Mouse (Mus musculus) midbrain, postnatal 0 days (tissue): ENCODE measurements around the gene Stat1. TPM values are rescaled to one million over a fixed set of nuclear protein-coding genes. Genes with fewer than 3 reads are reported as not detected.

Experiments
- ATAC-seq: fragments of 200-750 bp; cut with Nextera tagmentation; 2 replicates; pipeline ENCODE4 v1.8.0; 2017; ENCODE audit warnings: moderate number of reproducible peaks, mild to moderate bottlenecking, moderate TSS enrichment, moderate library complexity; ENCODE audit not compliant: low FRiP score
- DNase-seq: peaks from one replicate; pipeline ENCODE4 v3.0.0-alpha.2; 2015; ENCODE audit warnings: low spot score
- H3K27ac ChIP-seq: fragments of 300-500 bp; sonication (generic); 2 replicates; pipeline ENCODE4 v1.5.1; 2014; ENCODE audit warnings: low read depth, mild to moderate bottlenecking, low read length, mixed read lengths
- H3K27me3 ChIP-seq: fragments of 300-500 bp; sonication (generic); 2 replicates; pipeline ENCODE4 v1.6.1; 2014; ENCODE audit warnings: low read length, control low read depth, mixed read lengths; ENCODE audit not compliant: insufficient read depth
- H3K36me3 ChIP-seq: fragments of 300-500 bp; sonication (generic); 2 replicates; pipeline ENCODE4 v1.6.1; 2014; ENCODE audit warnings: low read length, control low read depth, mixed read lengths; ENCODE audit not compliant: insufficient read depth
- H3K4me1 ChIP-seq: fragments of 300-500 bp; sonication (generic); 2 replicates; pipeline ENCODE4 v1.6.1; 2014; ENCODE audit warnings: mild to moderate bottlenecking, control low read depth, antibody characterized with exemption, low read length, mixed read lengths; ENCODE audit not compliant: insufficient read depth
- H3K4me2 ChIP-seq: fragments of 300-500 bp; sonication (generic); 2 replicates; pipeline ENCODE4 v1.6.1; 2014; ENCODE audit warnings: low read depth, mild to moderate bottlenecking, low read length, mixed read lengths; ENCODE audit not compliant: poor library complexity, severe bottlenecking
- H3K4me3 ChIP-seq: fragments of 300-500 bp; sonication (generic); 2 replicates; pipeline ENCODE4 v1.5.1; 2014; ENCODE audit warnings: low read depth, mild to moderate bottlenecking, low read length, moderate library complexity
- H3K9ac ChIP-seq: fragments of 300-500 bp; sonication (generic); replicated peaks from 2 replicates; pipeline ENCODE4 v1.6.1; 2014; ENCODE audit warnings: mild to moderate bottlenecking, low read length, moderate library complexity, mixed read lengths; ENCODE audit not compliant: poor library complexity, severe bottlenecking
- H3K9me3 ChIP-seq: fragments of 300-500 bp; sonication (generic); 2 replicates; pipeline ENCODE4 v1.6.1; 2016; ENCODE audit warnings: low read length, control low read depth
- CTCF ChIP-seq: IDR thresholded peaks from 2 replicates; pipeline ENCODE4 v1.5.1; 2016; ENCODE audit warnings: antibody characterized with exemption, mild to moderate bottlenecking
- WGBS: fragments of 180-500 bp; shearing (Covaris S2); extraction: QIAGEN DNeasy Blood & Tissue Kit; methylation state at CpG from one replicate; pipeline ENCODE4 v1.1.7; 2014; 5-methylcytosine and 5-hydroxymethylcytosine counted together
- polyA plus RNA-seq: library from polyadenylated mRNA; unstranded; fragments of >200 nt; fragmentation: Nextera tagmentation; extraction: Ambion mirVana; gene quantifications from 2 replicates; pipeline ENCODE4 v1.2.1, GENCODE M21; 2015
- total RNA-seq: library from RNA; depleted of rRNA; stranded (reverse); fragments of >200 nt; gene quantifications from 2 replicates; pipeline ENCODE4 v1.2.3, GENCODE M21; 2014

The Stat1 gene
- total and polyA plus RNA-seq, 2 experiments from 2014 or later, result 11.2 to 27.5 TPM

- H3K4me2 ChIP-seq, result peak overlapping the region; percentile 52
- peaks cover 2% of the 10 kb centered on the region; the same call in 1 of the 2 replicates for H3K4me1 ChIP-seq
- peak overlapping the region; percentile 87 for H3K27ac ChIP-seq
- WGBS, result 24% methylated on average over 7 of the region's 7 CpGs
- H3K9ac ChIP-seq, result peak overlapping the region; percentile 46; the same call in 1 of the 2 replicates
- ATAC-seq (peak; percentile 9; the same call in 1 of the 2 replicates), DNase-seq (no peak)
- no peaks in the 10 kb centered on the region for H3K36me3 ChIP-seq
- H3K9me3 ChIP-seq, result no peaks in the 10 kb centered on the region
- no peaks in the 10 kb centered on the region for H3K27me3 ChIP-seq
- peak overlapping the region; percentile 28 for H3K4me3 ChIP-seq
- no peak for TF ChIP-seq CTCF
Measured at GRCm38 (mm10) chr1:52113067-52113665, 6.1 kb upstream of the Stat1 start.

DNA sequence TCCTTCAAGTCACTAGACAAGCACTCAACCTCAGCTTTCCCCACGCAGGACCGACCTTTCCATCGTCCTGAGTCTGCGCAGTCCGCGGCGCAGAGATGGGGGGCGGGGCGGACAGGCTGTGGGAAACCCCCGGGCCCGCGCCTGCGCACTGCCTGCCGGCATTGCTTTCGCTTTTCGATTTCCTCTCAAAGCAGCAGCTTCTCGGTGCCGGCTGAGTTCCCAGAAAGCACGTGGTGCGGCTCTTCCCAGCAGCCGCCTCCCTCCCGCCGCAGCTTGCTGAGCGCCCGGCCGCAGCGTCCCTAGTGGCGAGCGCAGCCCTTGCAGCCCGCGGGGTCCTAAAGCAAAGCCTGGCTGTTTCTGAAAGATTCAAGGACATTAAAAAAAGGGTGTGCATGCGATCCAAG lies 5.6 kb upstream of the Stat1 start:
- peak; percentile 100 for TF ChIP-seq CTCF
- peak; percentile 98 for DNase-seq
- H3K4me1 ChIP-seq, result peaks cover 2% of the 10 kb centered on the region; the same call in 1 of the 2 replicates
- H3K4me2 ChIP-seq, result peak overlapping the region; percentile 52
- peak overlapping the region; percentile 46; the same call in 1 of the 2 replicates for H3K9ac ChIP-seq
- no peaks in the 10 kb centered on the region for H3K27me3 ChIP-seq
- under 1% methylated on average over 31 of the region's 32 CpGs for WGBS
- H3K9me3 ChIP-seq, result no peaks in the 10 kb centered on the region
- peak; percentile 96 for ATAC-seq
- H3K36me3 ChIP-seq, result no peaks in the 10 kb centered on the region
- H3K27ac ChIP-seq, result peak overlapping the region; percentile 87
- peak overlapping the region; percentile 28 for H3K4me3 ChIP-seq

DNA sequence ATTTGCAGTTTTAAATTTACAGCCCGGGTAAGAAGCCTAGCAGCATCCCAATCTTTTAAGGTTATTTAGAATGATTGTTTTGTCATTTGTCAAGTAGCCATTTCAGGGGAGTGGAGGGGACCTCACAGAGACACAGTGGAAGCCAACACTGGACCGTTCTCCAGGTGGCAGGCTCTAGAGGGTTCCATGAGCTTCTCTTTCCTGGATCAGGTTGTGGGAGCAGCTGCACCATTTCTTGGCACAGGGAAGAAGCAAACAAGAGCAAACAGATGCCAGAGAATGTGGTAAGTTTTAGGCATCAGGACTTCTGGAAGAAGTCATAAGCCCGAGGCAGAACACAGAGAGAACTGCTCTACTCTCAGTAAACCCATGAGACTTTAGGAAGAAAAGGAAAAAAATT lies 2.8 kb upstream of the Stat1 start:
- ATAC-seq (no peak), DNase-seq (no peak)
- no peak overlapping the region for H3K4me3 ChIP-seq
- no peak overlapping the region for H3K27ac ChIP-seq
- no peak for TF ChIP-seq CTCF
- H3K36me3 ChIP-seq, result no peaks in the 10 kb centered on the region
- 79% methylated on average over 3 of the region's 3 CpGs for WGBS
- H3K9ac ChIP-seq, result no peak overlapping the region
- H3K27me3 ChIP-seq, result no peaks in the 10 kb centered on the region
- H3K9me3 ChIP-seq, result no peaks in the 10 kb centered on the region
- H3K4me1 ChIP-seq, result peaks cover 2% of the 10 kb centered on the region; the same call in 1 of the 2 replicates
- H3K4me2 ChIP-seq, result no peak overlapping the region

DNA sequence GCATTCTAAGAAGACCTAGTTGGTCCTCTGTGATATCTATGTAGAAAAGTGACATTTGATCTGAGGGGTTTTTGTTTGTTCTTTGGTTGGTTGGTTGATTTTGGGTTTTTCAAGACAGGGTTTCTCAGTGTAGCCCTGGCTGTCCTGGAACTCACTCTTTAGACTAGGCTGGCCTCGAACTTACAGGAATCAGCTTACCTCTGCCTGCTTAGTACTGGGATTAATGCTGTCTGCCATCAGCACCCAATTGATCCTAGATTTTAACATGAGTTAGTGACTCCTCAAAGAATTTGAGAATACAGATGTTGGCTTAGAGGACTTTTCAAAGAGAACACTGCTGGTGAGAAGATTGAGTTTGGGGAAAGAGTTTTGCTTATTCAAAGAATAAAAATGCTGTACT lies 1.5 kb upstream of the Stat1 start:
- WGBS, result 94% methylated on average over 1 of the region's 1 CpGs
- Histone ChIP-seq H3K4me2 (no peak overlapping the region), H3K36me3 (no peaks in the 10 kb centered on the region), H3K4me3 (no peak overlapping the region), H3K27ac (no peak overlapping the region), H3K9me3 (no peaks in the 10 kb centered on the region), H3K27me3 (no peaks in the 10 kb centered on the region), H3K9ac (no peak overlapping the region), H3K4me1 (peaks cover 2% of the 10 kb centered on the region; the same call in 1 of the 2 replicates)
- no peak for TF ChIP-seq CTCF
- DNase-seq, result no peak
- ATAC-seq, result no peak

DNA sequence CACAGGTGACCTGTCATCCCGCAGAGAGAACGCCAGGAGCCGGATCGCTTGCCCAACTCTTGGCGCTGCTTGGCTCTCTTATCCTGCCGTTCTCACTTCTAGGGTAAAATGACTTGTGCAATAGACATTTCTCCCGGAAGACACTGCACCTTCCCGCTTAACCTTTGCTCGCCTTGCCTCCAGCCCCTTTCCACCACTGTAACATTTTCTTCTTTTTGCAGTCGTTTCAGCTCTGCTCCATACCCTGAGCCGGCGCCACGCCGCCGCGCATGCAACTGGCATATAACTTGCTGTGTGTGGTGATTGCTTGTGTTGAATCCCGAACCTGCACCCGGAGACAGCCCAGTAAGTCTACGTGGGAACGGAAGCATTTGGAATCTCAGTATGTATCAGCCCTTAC lies 451 bp downstream of the Stat1 start:
- under 1% methylated on average over 20 of the region's 20 CpGs for WGBS
- Histone ChIP-seq H3K4me2 (peak overlapping the region; percentile 84), H3K27ac (no peak overlapping the region), H3K9ac (peak overlapping the region; percentile 62; the same call in 1 of the 2 replicates), H3K4me1 (no peaks in the 10 kb centered on the region), H3K27me3 (no peaks in the 10 kb centered on the region), H3K9me3 (no peaks in the 10 kb centered on the region), H3K36me3 (no peaks in the 10 kb centered on the region), H3K4me3 (peak overlapping the region; percentile 65)
- DNase-seq (peak; percentile 2), ATAC-seq (peak; percentile 18; the same call in 1 of the 2 replicates)
- no peak for TF ChIP-seq CTCF

DNA sequence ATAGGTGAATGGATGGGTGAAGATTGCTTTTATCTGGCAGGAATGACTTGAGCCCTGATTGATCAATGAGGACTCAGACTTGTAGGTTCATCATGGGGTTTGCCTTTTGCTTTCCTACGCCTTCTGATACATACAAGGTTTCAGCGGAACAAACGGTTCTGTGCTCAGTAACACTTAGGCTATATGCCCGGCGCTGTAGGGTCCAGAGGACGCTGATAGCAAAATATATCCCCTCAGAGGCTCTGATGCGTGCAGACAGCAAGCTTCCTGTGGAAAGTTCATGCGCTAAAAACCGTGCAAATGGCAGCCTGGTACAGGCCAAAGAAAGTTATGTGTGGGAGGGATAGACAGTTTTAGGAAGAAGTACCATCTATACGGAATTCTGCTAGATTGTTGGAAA lies 951 bp downstream of the Stat1 start:
- Histone ChIP-seq H3K27ac (no peak overlapping the region), H3K4me1 (no peaks in the 10 kb centered on the region), H3K36me3 (no peaks in the 10 kb centered on the region), H3K9ac (0 out of 2 replicates have a peak overlapping the region, but pooled peaks have one; percentile 62), H3K4me2 (peak overlapping the region; percentile 84), H3K4me3 (peak overlapping the region; percentile 65), H3K27me3 (no peaks in the 10 kb centered on the region), H3K9me3 (no peaks in the 10 kb centered on the region)
- ATAC-seq (no peak), DNase-seq (no peak)
- 41% methylated on average over 10 of the region's 10 CpGs for WGBS
- TF ChIP-seq CTCF, result no peak
